Mouse (Mus musculus) layer of hippocampus, adult 11-12 months (tissue): Measurements from ENCODE around the gene Rpl7a.

Experiments used
- DNase-seq: peaks from one replicate; pipeline ENCODE4 v3.0.0; 2022; ENCODE audit warnings: low spot score

Gene Rpl7a

DNA sequence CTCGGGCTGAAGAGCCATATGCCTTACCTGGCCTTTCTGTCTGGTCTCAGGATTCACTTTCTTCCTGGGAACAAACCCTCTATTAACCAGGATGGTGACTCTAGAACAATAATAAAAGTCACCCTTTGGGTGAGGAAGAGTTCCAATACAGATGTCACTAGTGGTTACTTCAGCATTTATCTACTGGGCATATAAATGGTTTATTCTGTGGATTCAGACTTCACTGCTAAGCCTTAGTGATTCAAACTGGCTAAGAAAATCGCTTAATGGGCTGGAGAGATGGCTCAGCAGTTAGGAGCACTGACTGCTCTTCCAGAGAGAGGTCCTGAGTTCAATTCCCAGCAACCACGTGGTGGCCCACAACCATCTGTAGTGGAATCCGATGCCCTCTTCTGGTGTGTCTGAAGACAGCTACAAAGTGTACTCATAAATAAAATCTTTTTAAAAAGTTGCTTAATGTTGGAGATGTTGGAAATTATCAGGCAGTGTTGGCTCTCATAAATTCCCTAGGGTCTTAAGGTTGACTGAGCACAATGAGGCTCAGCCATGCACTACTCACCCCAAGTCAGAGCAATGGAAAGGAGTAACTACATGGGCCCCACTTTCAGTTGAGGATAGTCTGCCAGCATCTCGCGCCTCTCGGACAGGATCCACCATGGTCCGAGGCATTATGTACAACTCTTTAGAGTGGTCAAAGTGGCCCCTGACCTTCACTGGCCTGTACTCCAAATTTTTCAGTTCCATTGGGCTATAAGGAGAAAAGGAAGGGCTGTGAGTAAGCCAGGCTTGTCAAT is 3.8 kb downstream of the Rpl7a start:
- DNase-seq = no peak

GRCm38 (mm10) chr2:26915927-26916728 is 5.6 kb downstream of the Rpl7a start, which contains the start of the genes Surf2 and Surf1:
Surf2 (plus strand) TSS chr2:26916367.
Surf1 (minus strand) TSS chr2:26916530.
- DNase-seq = peak; percentile 84

GRCm38 (mm10) chr2:26916738-26917137 is 6.2 kb downstream of the Rpl7a start:
- no peak for DNase-seq

- no peak for DNase-seq
Observed at GRCm38 (mm10) chr2:26919684-26920083, 9.1 kb downstream of the Rpl7a start.

DNA sequence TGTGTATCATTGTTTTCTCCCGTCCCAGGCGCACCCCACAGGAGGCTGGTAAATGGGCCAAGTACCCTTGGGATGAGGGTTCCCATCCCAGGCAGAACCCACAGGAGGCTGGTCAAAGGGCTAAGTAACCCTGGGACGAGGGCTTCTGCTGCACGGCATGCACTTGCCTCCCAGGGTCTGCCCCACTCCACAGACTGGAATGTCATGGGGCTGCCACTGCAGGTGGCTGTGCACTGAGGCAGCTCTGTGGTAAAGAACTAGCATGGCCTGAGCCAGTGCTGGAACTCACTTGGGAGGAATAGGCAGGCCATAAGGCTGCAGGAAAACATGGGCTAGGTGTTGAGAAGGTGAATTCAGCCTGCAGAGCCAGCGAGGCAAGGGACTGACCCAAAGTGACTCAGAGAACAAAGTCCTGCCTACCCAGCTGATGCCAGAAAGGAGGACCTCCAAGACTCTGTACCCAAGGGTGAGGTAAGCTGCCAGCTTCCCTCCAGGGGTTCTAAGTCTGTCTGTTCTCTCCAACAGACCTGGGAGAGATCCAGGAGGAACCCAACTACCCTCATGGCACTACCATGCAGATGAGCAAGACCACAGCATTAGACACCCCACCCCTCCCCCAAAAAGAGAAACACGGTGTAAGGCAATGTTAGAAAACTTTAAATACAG is 9.8 kb downstream of the Rpl7a start:
- no peak for DNase-seq

DNA sequence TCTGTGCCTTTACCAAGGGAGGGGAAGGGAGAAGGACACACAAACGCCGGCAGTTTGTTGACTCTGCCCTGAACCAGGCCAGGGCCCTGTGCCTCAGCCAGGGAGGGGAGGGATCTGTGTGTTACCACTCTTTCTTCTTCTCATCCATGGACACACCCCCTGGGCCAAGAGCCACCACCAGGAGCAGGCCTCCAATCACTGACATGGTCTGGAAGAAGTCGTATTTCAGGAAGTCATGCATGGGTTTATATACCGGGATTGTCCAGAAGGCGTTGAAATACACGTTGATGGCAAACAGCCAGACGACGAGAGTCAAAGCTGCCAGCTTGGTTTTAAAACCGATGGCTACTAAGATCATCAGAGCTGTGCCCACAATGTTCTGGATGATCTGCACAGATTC is 11.2 kb downstream of the Rpl7a start:
- DNase-seq = no peak

- no peak for DNase-seq
Observed at GRCm38 (mm10) chr2:26927745-26928476, 17.3 kb downstream of the Rpl7a start.

- peak; percentile 81 for DNase-seq
Observed at GRCm38 (mm10) chr2:26930390-26930789, 19.8 kb downstream of the Rpl7a start.

- peak; percentile 27 for DNase-seq
Observed at GRCm38 (mm10) chr2:26932473-26933303, 22.1 kb downstream of the Rpl7a start.

DNA sequence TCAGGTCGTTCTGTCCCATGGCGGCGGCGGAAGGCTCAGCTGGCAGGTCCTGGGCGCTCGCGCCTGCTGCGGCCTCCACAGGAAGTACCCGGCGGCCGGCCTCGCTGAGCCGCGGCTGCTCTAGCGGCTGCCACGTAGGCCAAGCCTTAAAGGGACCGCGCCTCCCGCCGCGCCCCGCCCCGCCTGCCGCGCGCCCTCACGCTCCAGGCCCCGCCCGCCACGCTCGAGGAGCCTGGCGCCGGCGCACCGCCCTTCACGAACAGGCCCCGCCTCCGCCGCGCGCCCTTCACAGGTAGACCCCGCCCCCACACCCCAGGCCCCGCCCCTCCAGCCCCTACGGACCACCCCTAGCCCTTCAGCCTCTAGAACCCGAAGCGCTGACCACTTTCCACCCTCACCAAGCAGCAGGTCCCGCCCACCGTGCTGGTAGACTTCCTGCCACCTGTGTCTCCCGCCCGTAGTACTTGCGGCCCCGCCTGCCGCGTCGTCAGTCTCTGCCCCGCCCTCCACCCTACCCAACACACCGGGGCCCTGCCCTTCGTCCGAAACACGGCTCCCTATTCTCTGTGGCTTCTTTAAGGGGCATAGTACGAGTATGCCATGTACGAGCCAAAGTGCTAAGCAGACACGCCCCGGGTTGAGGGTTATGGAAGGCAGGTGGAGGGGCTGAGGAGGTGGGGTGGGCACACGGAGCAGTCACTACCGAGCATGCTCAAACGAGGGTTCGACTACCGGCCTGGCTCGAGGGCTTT is 22.9 kb downstream of the Rpl7a start, which contains the start of the genes Surf4 and Stkld1:
Surf4 (minus strand) TSS at position 625 of the 752 bp plus-strand sequence.
Stkld1 (plus strand) TSS at position 744 of the 752 bp plus-strand sequence.
- DNase-seq = peak; percentile 92

- no peak for DNase-seq
Observed at GRCm38 (mm10) chr2:26935286-26935685, 24.7 kb downstream of the Rpl7a start.

GRCm38 (mm10) chr2:26936425-26936824 is 25.9 kb downstream of the Rpl7a start:
- no peak for DNase-seq

- DNase-seq = no peak
Observed at GRCm38 (mm10) chr2:26941539-26941938, 31.0 kb downstream of the Rpl7a start.

- DNase-seq = no peak
Observed at GRCm38 (mm10) chr2:26943253-26943652, 32.7 kb downstream of the Rpl7a start.

GRCm38 (mm10) chr2:26950411-26950810 is 39.8 kb downstream of the Rpl7a start:
- no peak for DNase-seq

DNA sequence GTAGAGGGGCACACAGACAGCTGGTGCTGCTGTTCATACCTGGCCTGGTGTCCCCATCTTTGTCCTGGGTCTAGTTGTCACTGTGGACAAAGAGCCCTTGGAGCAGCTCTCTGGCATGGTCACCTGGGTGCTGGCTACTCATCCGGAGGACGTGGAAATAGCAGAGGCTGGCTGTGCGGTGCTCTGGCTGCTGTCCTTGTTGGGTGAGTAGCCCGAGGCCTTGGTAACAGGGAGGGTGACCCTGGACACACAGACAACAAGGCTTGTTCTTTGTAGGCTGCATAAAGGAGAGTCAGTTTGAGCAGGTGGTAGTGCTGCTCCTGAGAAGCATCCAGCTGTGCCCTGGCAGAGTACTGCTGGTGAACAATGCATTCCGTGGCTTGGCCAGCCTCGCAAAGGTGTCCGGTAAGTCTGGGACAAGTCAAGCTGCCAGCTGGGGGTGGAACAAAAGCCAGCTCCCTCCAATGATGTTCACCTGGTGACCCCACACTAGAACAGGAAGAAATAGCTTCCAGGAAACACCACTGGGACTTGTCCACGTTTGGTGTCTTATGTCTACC is 40.9 kb downstream of the Rpl7a start:
- no peak for DNase-seq

DNA sequence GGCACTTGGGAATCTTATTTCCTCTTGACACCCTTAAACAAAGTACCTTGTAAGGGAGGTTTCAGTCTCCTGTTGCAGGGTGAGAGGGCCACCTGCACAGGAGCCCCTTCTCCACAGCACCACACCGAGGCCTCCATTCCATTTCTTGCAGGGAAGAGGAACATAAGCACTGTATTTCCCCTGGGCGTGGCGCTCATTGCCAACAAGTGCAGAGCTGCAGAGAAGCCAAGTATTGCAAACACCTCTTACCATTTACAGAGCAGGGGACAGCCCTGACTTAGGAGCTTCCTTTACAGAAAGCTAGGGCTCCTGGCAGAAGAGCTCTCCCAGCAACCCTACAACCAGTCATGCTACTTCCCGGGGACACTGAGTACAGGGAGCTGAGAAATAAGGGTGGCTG is 41.6 kb downstream of the Rpl7a start:
- no peak for DNase-seq

DNA sequence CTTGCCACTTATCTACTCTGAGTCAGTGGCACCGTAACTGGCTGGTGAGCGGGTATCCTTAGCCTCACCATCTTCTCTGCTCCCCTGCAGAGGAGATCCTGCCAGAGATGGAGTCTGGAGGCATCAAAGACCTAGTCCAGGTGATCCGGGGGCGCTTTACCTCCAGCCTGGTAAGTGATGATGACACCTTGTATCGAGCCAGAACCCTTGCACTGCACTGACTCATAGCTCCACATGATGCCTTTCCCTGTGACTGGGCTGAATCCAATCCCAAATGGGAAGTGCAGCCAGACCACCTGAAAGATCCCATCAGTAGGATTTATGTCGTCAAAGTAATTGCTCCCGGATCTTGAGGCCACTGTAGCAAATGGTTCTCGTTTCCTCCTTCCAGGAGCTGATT is 42.3 kb downstream of the Rpl7a start:
- no peak for DNase-seq

DNA sequence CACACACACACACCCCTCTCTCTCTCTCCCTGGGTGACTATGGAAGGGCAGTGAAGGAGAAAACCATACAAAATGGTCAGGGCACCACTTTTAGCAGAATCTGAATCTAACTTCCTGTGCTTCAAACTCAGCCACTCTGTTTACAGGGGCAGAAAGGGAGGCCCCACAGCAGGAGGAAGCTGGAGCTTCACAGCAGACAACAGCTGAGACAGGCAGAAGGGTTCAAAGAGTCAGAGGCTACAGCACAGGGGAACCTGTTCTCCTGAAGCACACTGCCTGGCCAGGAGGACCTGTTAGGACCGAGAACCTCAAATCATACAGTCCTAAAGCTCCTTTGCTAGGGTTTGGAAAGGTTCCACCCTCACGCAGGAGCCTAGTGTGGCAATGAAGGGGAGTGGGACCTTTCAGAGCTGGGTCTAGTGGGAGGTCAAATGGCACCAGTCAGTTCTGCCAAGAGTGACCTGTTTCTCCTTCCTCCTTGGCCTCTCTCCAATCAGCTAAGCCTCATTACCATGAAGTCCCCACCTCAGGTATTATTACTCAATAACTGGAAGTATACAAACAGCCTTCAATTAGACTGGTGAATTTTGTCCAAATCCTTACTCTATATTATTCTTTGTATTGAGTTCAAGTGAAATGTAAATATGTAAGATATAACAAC is 44.3 kb downstream of the Rpl7a start:
- DNase-seq = no peak
